Mouse (Mus musculus) macrophage (primary cell): ENCODE results near the gene Myo5a. TPM values are rescaled to one million over a fixed set of nuclear protein-coding genes. Genes with fewer than 3 reads are reported as not detected.

Source experiments
- H3K27ac ChIP-seq: fragments of 350-480 bp; formaldehyde crosslinking; 2 replicates; pipeline ENCODE4 v1.9.0; 2021
- H3K36me3 ChIP-seq: fragments of 350-480 bp; formaldehyde crosslinking; 2 replicates; pipeline ENCODE4 v1.9.0; 2021; ENCODE audit errors: inconsistent target
- H3K4me3 ChIP-seq: fragments of 350-480 bp; formaldehyde crosslinking; 2 replicates; pipeline ENCODE4 v1.9.0; 2021; ENCODE audit errors: inconsistent target
- H3K79me2 ChIP-seq: fragments of 350-480 bp; formaldehyde crosslinking; 2 replicates; pipeline ENCODE4 v1.9.0; 2021; ENCODE audit errors: inconsistent target
- WGBS: methylation state at CpG from one replicate; pipeline ENCODE4 v1.1.7; 2026; ENCODE audit warnings: inconsistent platforms; ENCODE audit not compliant: missing documents; 5-methylcytosine and 5-hydroxymethylcytosine counted together
- polyA plus RNA-seq: library from polyadenylated mRNA; stranded (reverse); fragments of 250-400 nt; gene quantifications from 3 replicates; pipeline ENCODE4 v1.2.4, GENCODE M21; 2018; ENCODE audit warnings: inconsistent platforms

Myo5a gene
- polyA plus RNA-seq, 1 experiment from 2014 or later = 945 TPM

DNA sequence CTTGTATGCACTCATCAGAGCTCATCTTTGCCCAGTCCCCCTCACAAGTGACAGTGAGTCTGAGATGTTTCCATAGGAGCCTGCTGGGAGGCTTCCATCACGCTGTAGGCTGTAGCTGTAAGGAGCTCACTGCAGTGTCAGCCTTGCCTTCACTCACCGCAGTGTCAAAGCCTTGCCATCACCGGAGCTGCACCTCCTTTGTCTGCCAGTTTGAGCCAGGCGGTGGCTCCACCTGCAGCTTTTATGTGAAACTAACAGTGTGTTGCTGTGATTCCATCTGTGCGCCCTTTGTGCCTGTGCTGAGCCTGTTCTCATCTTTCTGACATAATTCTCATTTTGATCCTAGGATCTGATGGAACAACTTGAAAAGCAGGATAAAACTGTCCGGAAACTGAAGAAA, 126.5 kb downstream of the Myo5a start:
- Histone ChIP-seq H3K4me3 (no peak overlapping the region), H3K79me2 (peaks cover 7% of the 10 kb centered on the region; the same call in 1 of the 2 replicates), H3K27ac (no peak overlapping the region), H3K36me3 (peaks cover 69% of the 10 kb centered on the region)
- WGBS = 93% methylated on average over 6 of the region's 6 CpGs

DNA sequence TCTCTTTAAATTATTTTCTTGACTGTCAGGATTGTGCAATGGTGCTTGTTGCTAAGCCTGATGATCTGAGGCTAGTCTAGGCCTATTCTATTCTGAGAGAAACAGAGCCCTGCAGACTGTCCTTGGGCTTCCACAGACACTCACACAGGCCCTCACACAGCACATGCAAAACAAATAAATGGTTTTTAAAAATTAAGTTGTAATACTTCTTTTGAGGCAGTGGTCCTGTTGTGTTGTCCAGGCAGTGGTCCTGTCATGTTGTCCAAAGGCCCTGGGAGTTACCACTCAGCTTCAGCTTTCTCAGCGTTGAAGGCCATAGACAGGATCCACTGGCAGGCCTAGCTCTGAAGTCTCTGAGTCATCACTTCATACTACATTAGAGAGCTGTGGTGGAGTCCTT, 130.7 kb downstream of the Myo5a start:
- no peak overlapping the region for H3K4me3 ChIP-seq
- peaks cover 85% of the 10 kb centered on the region for H3K36me3 ChIP-seq
- 100% methylated on average over 1 of the region's 1 CpGs for WGBS
- peaks cover 7% of the 10 kb centered on the region; the same call in 1 of the 2 replicates for H3K79me2 ChIP-seq
- H3K27ac ChIP-seq = no peak overlapping the region

DNA sequence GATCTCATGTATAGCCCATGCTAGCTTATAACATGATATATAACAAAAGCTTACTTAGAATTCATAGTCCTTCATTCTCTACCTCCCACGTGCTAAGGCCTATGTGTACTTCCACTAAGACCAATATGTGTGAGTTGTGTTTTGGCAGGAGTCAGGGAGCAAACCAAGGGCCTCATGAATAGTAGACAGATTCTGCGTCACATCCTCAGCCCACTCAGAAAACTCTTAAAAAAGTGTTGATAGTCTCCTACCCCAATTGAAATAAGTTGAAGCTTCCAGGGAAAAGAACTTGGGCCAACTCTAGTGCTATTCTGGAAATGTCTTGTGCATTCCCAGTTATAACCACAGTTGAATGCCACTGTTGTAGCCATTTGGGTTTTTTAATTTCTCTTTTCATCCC, 131.2 kb downstream of the Myo5a start:
- 94% methylated on average over 2 of the region's 2 CpGs for WGBS
- no peak overlapping the region for H3K4me3 ChIP-seq
- H3K36me3 ChIP-seq = peaks cover 89% of the 10 kb centered on the region
- H3K79me2 ChIP-seq = peaks cover 3% of the 10 kb centered on the region; the same call in 1 of the 2 replicates
- no peak overlapping the region for H3K27ac ChIP-seq

DNA sequence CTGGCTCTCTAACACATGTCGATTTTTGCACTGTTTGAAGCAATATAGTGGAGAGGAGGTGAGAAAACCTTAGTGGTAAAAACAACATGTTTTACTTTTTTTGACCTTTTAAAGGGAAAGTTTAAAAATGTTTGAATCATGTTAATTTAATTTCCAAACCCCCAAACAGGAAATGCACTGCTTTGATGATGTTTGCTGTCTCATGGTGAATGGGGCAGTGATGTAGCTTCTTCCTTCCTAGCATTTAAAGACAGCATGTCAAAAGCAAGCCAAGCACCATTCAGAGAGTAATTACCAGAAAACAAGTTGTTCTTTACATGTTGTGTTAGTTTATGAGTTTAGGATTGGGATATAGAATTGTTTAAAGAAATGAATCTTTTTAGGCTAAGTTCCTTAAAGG, 138.4 kb downstream of the Myo5a start:
- WGBS = 73% methylated on average over 1 of the region's 1 CpGs
- Histone ChIP-seq H3K79me2 (no peaks in the 10 kb centered on the region), H3K36me3 (peaks cover 82% of the 10 kb centered on the region), H3K27ac (no peak overlapping the region), H3K4me3 (no peak overlapping the region)

DNA sequence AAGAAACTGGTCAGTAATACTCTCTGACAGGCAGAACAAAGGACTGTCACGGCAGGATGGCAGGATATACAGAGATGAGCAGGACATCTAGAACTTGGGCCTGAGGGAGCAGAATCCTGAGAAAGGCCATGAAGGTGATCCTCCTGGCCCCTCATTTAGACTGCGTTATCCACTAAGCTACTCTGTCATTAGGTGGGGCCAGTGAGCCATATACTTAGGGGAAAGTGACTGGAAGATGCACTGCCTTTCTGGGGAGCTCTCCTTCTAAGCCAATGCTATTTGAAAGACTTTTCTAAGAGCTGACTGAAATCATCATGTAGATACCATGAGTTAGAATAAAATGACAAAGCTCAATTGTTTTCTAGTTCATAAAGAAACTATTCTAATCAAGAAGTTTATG, 139.5 kb downstream of the Myo5a start:
- no peaks in the 10 kb centered on the region for H3K79me2 ChIP-seq

DNA sequence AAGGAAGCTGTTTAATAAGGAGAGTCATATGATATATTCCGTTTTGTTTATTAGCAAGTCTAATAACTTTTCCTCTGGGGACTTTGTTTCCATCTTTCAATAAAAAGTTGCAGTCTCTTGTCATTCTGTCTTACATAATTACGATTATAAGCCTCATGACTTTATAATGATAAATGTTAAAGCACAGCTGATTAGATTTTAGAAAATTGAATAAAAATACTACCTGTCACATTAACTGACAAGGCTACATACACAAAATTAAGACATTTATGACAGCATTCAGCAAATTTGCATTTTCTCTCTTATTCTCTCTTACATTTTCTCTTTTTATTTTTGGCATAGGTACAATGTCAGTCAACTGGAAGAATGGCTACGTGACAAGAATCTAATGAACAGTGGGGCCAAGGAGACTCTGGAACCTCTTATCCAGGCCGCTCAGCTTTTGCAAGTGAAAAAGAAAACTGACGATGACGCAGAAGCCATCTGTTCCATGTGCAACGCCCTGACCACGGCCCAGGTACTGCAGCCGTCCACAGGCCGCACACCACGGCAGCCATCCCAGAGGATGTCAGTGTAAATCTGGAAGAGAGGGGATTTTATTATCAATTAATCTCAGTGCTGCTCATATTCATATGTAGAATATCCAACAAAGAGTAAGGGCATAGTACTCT, 144.1 kb downstream of the Myo5a start:
- H3K36me3 ChIP-seq = peaks cover 89% of the 10 kb centered on the region
- H3K27ac ChIP-seq = no peak overlapping the region
- H3K4me3 ChIP-seq = no peak overlapping the region
- WGBS = 99% methylated on average over 11 of the region's 11 CpGs
- no peaks in the 10 kb centered on the region for H3K79me2 ChIP-seq

More for the DNA sequence above, 139.5 kb downstream of the Myo5a start:
- Histone ChIP-seq H3K4me3 (no peak overlapping the region), H3K36me3 (peaks cover 80% of the 10 kb centered on the region), H3K27ac (no peak overlapping the region)
- WGBS = 100% methylated on average over 2 of the region's 2 CpGs

DNA sequence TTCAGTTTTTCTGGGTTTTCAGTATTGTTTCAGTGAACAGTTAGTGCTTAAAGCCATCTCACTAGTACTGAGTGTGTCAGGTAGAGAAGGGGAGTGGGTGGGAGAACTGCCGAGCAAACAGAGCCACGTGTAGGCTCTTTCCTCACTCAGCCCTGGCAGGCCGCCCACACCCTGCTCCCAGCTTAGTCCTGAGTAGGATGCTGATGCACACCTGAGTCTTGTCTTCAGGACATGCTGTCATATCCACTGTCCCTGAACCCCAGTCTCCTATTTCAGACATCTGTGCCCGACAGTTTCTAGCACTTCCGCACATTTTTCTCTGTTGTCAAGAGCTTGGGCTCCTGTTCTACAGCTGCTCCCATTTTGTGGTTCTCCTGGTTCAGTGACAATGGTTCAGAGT, 149.1 kb downstream of the Myo5a start:
- WGBS = 97% methylated on average over 5 of the region's 5 CpGs
- peaks cover 66% of the 10 kb centered on the region for H3K36me3 ChIP-seq
- no peak overlapping the region for H3K27ac ChIP-seq

DNA sequence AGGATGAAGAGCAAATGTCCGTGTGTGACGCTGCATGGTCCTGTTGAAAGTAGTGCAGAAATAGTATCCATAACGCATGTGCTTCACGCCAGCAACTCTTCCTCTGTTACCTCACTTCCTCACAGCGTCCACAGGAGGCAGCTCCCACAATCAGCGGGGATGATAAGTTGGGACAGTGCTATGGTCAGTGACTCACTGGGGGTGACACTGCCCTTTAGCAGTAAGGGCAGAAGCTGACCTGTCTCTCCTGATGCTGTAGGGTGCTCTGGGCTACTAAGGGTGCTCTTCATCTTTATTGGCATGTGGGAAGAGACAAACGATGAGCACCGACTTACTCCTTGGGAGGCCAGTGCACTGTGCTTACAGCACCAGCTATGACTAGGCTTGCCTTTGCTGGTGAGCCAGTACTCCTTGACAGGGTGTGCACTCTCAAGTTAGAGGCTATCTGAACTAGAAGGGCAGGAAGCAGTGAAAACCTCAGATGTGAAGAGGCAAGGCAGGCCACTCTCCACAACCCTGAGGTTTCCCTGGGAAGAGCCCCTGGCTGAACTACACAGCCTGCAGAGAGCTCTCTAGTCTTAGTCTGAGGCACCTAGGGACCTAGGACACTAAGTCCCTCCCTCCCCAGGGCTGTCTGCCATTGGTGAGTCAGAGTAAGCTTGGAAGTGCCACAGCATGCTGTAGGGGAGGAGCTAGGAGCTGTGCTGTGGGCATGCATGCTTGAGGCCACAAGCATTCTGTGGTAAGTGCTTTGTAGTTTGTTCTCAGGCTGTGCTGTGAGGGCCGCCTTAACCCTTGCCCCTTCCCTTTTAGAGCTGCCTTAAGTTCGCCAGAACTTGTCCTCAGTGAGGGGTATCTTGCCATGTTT, 150.8 kb downstream of the Myo5a start:
- Histone ChIP-seq H3K27ac (no peak overlapping the region), H3K36me3 (peaks cover 50% of the 10 kb centered on the region), H3K4me3 (no peak overlapping the region), H3K79me2 (no peaks in the 10 kb centered on the region)
- WGBS = 72% methylated on average over 10 of the region's 10 CpGs

More for the DNA sequence above, 149.1 kb downstream of the Myo5a start:
- H3K79me2 ChIP-seq = no peaks in the 10 kb centered on the region
- no peak overlapping the region for H3K4me3 ChIP-seq

DNA sequence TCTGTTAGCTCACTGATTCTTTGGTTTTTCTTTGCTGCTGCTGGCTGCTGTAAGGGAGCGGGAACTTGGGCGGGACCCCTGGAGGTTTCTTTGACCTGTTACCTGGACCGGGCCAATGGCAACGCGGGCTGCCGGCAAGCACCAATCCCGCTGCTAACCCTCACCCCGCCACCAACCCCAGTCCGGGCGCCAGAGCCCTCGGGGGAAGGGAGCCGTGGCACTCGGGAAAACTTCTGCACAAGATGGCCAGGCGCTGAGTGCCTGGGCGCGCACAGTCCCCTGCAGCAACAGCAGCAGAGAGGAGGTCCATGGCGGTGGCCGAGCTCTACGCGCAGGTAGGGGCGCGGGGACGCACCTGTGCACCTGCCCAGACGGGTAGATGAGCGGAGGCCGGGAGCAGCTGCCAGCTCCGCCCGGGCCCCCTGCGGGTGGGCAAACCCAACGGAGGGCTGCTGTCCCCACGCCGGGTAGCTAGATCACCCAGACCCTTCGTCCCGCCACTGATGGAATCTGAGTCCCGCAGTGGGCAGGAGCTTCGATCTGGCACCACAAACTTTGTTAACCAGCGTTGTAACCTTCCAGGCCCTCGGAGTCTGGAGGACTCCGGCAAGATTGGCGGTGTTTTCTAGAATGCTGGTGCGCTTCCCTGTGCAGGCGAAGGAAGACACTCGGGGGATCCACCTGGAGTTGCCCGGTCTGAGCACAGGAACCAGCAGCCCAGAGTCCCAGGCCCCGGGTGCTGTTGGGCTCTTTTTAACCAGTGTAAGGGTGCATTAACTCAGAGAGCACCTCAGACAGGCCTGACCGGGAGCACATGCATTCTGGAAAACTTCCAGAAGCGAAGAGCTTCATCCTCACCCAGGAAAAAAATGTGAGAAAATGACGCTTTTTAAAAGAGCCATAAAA, 161.3 kb downstream of the Myo5a start, which contains the start of gene Myo5c:
Gene Myo5c (plus strand): TSS at position 180 of the 906 bp plus-strand sequence.
- no peaks in the 10 kb centered on the region for H3K79me2 ChIP-seq
- no peaks in the 10 kb centered on the region for H3K36me3 ChIP-seq
- no peak within 1 kb of the TSS for H3K27ac ChIP-seq
- H3K4me3 ChIP-seq = no peak within 1 kb of the TSS
- 10% methylated on average over 48 of the region's 48 CpGs for WGBS

DNA sequence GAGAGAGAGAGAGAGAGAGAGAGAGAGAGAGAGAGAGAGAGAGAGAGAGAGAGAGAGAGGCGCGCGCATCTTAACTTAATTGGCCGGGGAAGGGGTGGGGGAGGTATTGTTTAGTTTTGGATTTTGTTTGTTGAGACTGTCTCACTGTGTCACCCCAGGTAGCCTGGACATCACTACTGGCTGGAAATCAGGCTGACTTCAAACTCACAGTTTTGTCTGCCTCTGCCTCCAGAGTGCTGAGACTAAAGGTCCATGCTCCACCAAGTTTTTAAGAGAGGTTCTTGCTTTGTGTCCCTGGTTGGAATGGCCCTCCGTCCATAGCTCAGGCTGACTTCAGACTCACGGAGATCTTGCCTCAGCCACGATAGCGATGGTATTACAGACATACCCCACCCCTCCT, 162.0 kb downstream of the Myo5a start:
- H3K36me3 ChIP-seq = no peaks in the 10 kb centered on the region
- H3K4me3 ChIP-seq = no peak overlapping the region
- H3K27ac ChIP-seq = no peak overlapping the region
- WGBS = 97% methylated on average over 8 of the region's 8 CpGs
- no peaks in the 10 kb centered on the region for H3K79me2 ChIP-seq

DNA sequence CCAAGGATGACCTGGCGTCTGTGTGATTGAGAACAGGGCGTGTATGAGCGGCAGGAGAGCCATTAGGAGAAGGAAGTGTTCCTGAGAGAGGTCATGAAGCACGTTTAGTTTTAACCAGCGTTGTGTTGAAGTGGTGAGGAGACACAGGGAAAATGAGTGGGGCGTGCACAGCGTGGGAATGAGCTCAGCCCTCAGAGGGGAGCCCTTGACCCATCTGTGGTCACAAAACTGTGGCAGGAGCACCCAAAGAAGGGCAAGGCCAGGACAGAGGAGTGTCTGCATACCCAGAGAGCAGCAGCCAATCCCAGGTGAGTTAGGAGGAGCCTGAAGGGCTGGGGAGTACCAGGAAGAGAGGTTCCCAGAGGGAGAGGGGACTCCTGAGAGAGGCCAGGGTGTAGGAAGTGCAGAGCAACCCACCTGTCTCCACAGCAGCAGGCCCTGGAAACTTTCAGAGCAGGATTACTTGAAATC, 163.5 kb downstream of the Myo5a start:
- 80% methylated on average over 7 of the region's 7 CpGs for WGBS
- no peak overlapping the region for H3K27ac ChIP-seq
- H3K36me3 ChIP-seq = no peaks in the 10 kb centered on the region
- no peaks in the 10 kb centered on the region for H3K79me2 ChIP-seq
- no peak overlapping the region for H3K4me3 ChIP-seq

DNA sequence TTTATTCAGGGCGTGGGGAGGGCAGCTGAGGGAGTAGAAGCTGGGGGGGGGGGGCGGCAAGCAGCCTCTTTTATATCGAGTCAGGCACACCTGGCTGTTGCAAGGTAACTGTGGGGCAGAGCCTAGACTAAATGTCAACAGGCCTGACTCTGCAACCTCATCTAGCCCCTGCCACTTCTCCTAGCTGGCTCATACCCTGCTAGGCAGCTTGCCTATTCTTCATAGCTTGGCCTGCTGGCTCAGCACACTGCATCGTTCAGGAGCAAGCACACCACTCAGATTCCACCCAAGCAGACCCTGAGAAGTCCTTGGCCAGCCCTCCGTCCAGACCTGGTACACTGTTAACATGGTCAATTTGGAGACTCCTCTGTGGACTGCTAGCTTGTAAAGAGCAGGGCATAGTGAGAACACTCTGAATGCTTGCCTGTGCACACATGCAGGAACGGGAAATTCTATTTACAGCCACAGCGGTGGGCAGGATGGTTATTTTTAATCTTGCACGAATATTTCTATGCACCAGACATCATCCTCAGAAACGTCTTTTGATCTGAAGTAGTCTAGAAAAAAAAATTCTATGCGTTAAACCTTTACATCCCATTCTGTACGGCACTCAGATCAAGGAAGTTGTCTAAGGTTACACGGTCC, 164.3 kb downstream of the Myo5a start:
- Histone ChIP-seq H3K4me3 (no peak overlapping the region), H3K27ac (no peak overlapping the region), H3K79me2 (no peaks in the 10 kb centered on the region), H3K36me3 (no peaks in the 10 kb centered on the region)
- WGBS = 70% methylated on average over 12 of the region's 12 CpGs

DNA sequence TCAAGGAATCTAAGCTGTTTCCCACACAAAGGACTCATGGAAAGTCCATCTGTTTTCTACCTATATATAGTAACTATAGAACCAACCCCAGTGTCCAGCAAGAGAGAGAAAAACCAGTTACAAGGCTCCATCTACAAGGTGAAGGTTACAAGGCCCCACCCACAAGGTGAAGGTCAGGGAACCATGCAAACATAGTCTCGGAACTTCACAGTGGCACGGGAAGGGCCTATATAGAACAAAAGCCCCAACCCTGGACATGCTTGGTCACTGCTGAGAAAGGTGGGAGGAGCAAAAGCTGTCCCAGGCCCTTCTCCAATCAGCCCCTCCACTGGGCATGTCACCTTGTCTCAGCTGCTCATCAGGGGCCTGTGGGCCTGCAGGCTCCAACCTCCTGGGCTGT, 164.9 kb downstream of the Myo5a start:
- no peaks in the 10 kb centered on the region for H3K79me2 ChIP-seq
- H3K27ac ChIP-seq = no peak overlapping the region
- no peaks in the 10 kb centered on the region for H3K36me3 ChIP-seq
- H3K4me3 ChIP-seq = no peak overlapping the region
- WGBS = 91% methylated on average over 2 of the region's 2 CpGs
